18 mouse cellular contexts compared by ENCODE assay signal in genomic region chr15:83709889-83710774, GRCm38 (mm10). TPM values are rescaled to one million over a fixed set of nuclear protein-coding genes. Genes with fewer than 3 reads are reported as not detected.
A peak's percentile ranks its signal among the peaks of the same experiment; 100 is the strongest.
DNase-seq lines count a peak whose midpoint lies in the region; ATAC-seq and TF ChIP-seq lines count a peak whose summit lies in the region.
"Had no signal": no experiment of that assay in that cellular context is flagged by ENCODE, and none has a peak within 500 bp of the region (broad histone marks: within the 10 kb centered on the region; RNA-seq: fewer than 3 reads in every experiment).

No protein-coding gene starts in this region.

- H3K9me3 ChIP-seq in hindbrain, embryonic 11.5 days (ENCODE audit: control insufficient read depth, low read length), result no peaks in the 10 kb centered on the region
- H3K9me3 ChIP-seq in hindbrain, postnatal 0 days (ENCODE audit: low read length), result no peaks in the 10 kb centered on the region
- no peaks in the 10 kb centered on the region for H3K9me3 ChIP-seq in limb, embryonic 12.5 days
- H3K9me3 ChIP-seq in neural tube, embryonic 12.5 days, result no peaks in the 10 kb centered on the region
- no peaks in the 10 kb centered on the region for H3K9me3 ChIP-seq in lung, postnatal 0 days (ENCODE audit: low read length)
- H3K9me3 ChIP-seq: stomach, embryonic 15.5 days had no signal

- no peak overlapping the region for H3K4me2 ChIP-seq in hindbrain, embryonic 11.5 days (replicated peaks; ENCODE audit: low read depth, low read length)
- H3K4me2 ChIP-seq in hindbrain, postnatal 0 days (ENCODE audit: low read depth, low read length), result no peak overlapping the region
- no peak overlapping the region for H3K4me2 ChIP-seq in limb, embryonic 12.5 days
- H3K4me2 ChIP-seq in neural tube, embryonic 12.5 days (replicated peaks), result peak overlapping the region; percentile 27
- no peak overlapping the region for H3K4me2 ChIP-seq in lung, postnatal 0 days (replicated peaks; ENCODE audit: low read depth, low read length)
- H3K4me2 ChIP-seq: liver, embryonic 11.5 days; stomach, embryonic 15.5 days had no signal

- no peak overlapping the region for H3K4me3 ChIP-seq in hindbrain, embryonic 11.5 days (ENCODE audit: low read depth, low read length)
- H3K4me3 ChIP-seq in hindbrain, postnatal 0 days (ENCODE audit: low read length), result no peak overlapping the region
- no peak overlapping the region for H3K4me3 ChIP-seq in limb, embryonic 12.5 days (replicated peaks)
- no peak overlapping the region for H3K4me3 ChIP-seq in neural tube, embryonic 12.5 days
- H3K4me3 ChIP-seq in lung, postnatal 0 days (ENCODE audit: low read depth, low read length), result no peak overlapping the region
- H3K4me3 ChIP-seq: heart, adult 2 months; stomach, embryonic 15.5 days had no signal

- no peak for TF ChIP-seq CTCF in hindbrain, postnatal 0 days (IDR thresholded peaks at IDR 0.05; ENCODE audit: low read depth)
- TF ChIP-seq CTCF in lung, postnatal 0 days (IDR thresholded peaks at IDR 0.05), result no peak

- no peak for TF ChIP-seq EP300 in lung, postnatal 0 days (IDR thresholded peaks at IDR 0.05)

- peaks cover 8% of the 10 kb centered on the region for H3K4me1 ChIP-seq in hindbrain, embryonic 11.5 days (replicated peaks; ENCODE audit: control insufficient read depth, insufficient read depth, low read length)
- H3K4me1 ChIP-seq in hindbrain, postnatal 0 days (ENCODE audit: insufficient read depth, low read length), result 0 out of 2 replicates have a peak, but pooled peaks cover 8% of the 10 kb centered on the region
- peaks cover 58% of the 10 kb centered on the region for H3K4me1 ChIP-seq in limb, embryonic 12.5 days (replicated peaks)
- peaks cover 27% of the 10 kb centered on the region for H3K4me1 ChIP-seq in neural tube, embryonic 12.5 days
- H3K4me1 ChIP-seq in lung, postnatal 0 days (ENCODE audit: insufficient read depth, low read depth, low read length), result no peaks in the 10 kb centered on the region
- H3K4me1 ChIP-seq: stomach, embryonic 15.5 days had no signal

- DNase-seq in hindbrain, embryonic 11.5 days (ENCODE audit: low spot score), result peak; percentile 70
- no peak for DNase-seq in hindbrain, postnatal 0 days (ENCODE audit: low spot score)
- DNase-seq in embryo, embryonic 9.5 days (ENCODE audit: extremely low spot score), result peak; percentile 88
- DNase-seq in lung, postnatal 0 days (ENCODE audit: low spot score), result no peak
- no peak for DNase-seq in cerebellum, postnatal 36 days
- DNase-seq: cerebellum, adult 18-20 months; heart, adult 2 months; heart, postnatal 14 days; lung, postnatal 10 days; spleen, adult 18-20 months had no signal

- no peaks in the 10 kb centered on the region for H3K36me3 ChIP-seq in hindbrain, embryonic 11.5 days (ENCODE audit: control insufficient read depth, insufficient read depth, low read length)
- no peaks in the 10 kb centered on the region for H3K36me3 ChIP-seq in hindbrain, postnatal 0 days (ENCODE audit: insufficient read depth, low read length)
- no peaks in the 10 kb centered on the region for H3K36me3 ChIP-seq in limb, embryonic 12.5 days
- H3K36me3 ChIP-seq in neural tube, embryonic 12.5 days, result no peaks in the 10 kb centered on the region
- H3K36me3 ChIP-seq in lung, postnatal 0 days (ENCODE audit: insufficient read depth, low read length), result no peaks in the 10 kb centered on the region
- H3K36me3 ChIP-seq: stomach, embryonic 15.5 days had no signal

- WGBS in hindbrain, embryonic 11.5 days, result 7% methylated on average over 23 of the region's 23 CpGs
- WGBS in hindbrain, postnatal 0 days, result 31% methylated on average over 23 of the region's 23 CpGs
- WGBS in limb, embryonic 12.5 days, result 17% methylated on average over 23 of the region's 23 CpGs
- 9% methylated on average over 23 of the region's 23 CpGs for WGBS in neural tube, embryonic 12.5 days
- WGBS in lung, postnatal 0 days, result 47% methylated on average over 23 of the region's 23 CpGs

- peak; percentile 73 for ATAC-seq in hindbrain, embryonic 11.5 days (ENCODE audit: low FRiP score)
- no peak for ATAC-seq in hindbrain, postnatal 0 days
- no peak for ATAC-seq in limb, embryonic 12.5 days (ENCODE audit: insufficient number of reproducible peaks, insufficient read depth, low FRiP score, low TSS enrichment, low read depth)
- ATAC-seq in neural tube, embryonic 12.5 days (ENCODE audit: low FRiP score, low read depth), result peak; percentile 29; the same call in 1 of the 2 replicates
- no peak for ATAC-seq in lung, postnatal 0 days
- no peak for ATAC-seq in inflammation-experienced regulatory T-cells, adult 6 months
- ATAC-seq: intestine, embryonic 16.5 days had no signal

- H3K9ac ChIP-seq in hindbrain, embryonic 11.5 days (ENCODE audit: low read depth, low read length), result no peak overlapping the region
- no peak overlapping the region for H3K9ac ChIP-seq in hindbrain, postnatal 0 days (replicated peaks; ENCODE audit: low read length)
- H3K9ac ChIP-seq in limb, embryonic 12.5 days (replicated peaks), result 0 out of 2 replicates have a peak overlapping the region, but pooled peaks have one; percentile 4
- no peak overlapping the region for H3K9ac ChIP-seq in neural tube, embryonic 12.5 days
- no peak overlapping the region for H3K9ac ChIP-seq in lung, postnatal 0 days (replicated peaks; ENCODE audit: low read depth)
- H3K9ac ChIP-seq: stomach, embryonic 15.5 days had no signal

- H3K27ac ChIP-seq in hindbrain, embryonic 11.5 days (ENCODE audit: low read depth, low read length), result peak overlapping the region; percentile 12
- H3K27ac ChIP-seq in hindbrain, postnatal 0 days, result no peak overlapping the region
- H3K27ac ChIP-seq in limb, embryonic 12.5 days, result no peak overlapping the region
- H3K27ac ChIP-seq in neural tube, embryonic 12.5 days, result no peak overlapping the region
- H3K27ac ChIP-seq in lung, postnatal 0 days (ENCODE audit: low read length), result no peak overlapping the region
- H3K27ac ChIP-seq: heart, adult 2 months; kidney, postnatal 0 days; stomach, embryonic 15.5 days had no signal

- no peaks in the 10 kb centered on the region for H3K27me3 ChIP-seq in hindbrain, embryonic 11.5 days (ENCODE audit: control insufficient read depth, insufficient read depth, low read length)
- H3K27me3 ChIP-seq in hindbrain, postnatal 0 days (ENCODE audit: insufficient read depth, low read length), result no peaks in the 10 kb centered on the region
- peaks cover 16% of the 10 kb centered on the region; the same call in 1 of the 2 replicates for H3K27me3 ChIP-seq in limb, embryonic 12.5 days
- H3K27me3 ChIP-seq in neural tube, embryonic 12.5 days (replicated peaks), result peaks cover 3% of the 10 kb centered on the region; the same call in 1 of the 2 replicates
- no peaks in the 10 kb centered on the region for H3K27me3 ChIP-seq in lung, postnatal 0 days (replicated peaks; ENCODE audit: insufficient read depth, low read length)
- H3K27me3 ChIP-seq: stomach, embryonic 15.5 days had no signal

RNA-seq across cellular contexts. Expression of gene Scube1, which starts 14.7 kb away (rescaled TPM):
- polyA plus RNA-seq in hindbrain, embryonic 11.5 days (2014; fragmentation: Nextera tagmentation; extraction: Ambion mirVana), result 30.7 and 32.8 TPM in 2 replicates
- total RNA-seq in hindbrain, postnatal 0 days (2014; rRNA removed), result 13.4 TPM in 2 replicates
- 3.2 and 3.3 TPM in 2 replicates for polyA plus RNA-seq in hindbrain, postnatal 0 days (2015; fragmentation: Nextera tagmentation; extraction: Ambion mirVana)
- 33.6 and 36.7 TPM in 2 replicates for polyA plus RNA-seq in limb, embryonic 12.5 days (2016; fragmentation: Nextera tagmentation; extraction: Ambion mirVana)
- polyA plus RNA-seq in neural tube, embryonic 12.5 days (2016; fragmentation: Nextera tagmentation; extraction: Ambion mirVana), result 29.7 and 32.4 TPM in 2 replicates
- 1.6 and 1.9 TPM in 2 replicates for polyA plus RNA-seq in lung, postnatal 0 days (2015; fragmentation: Nextera tagmentation; extraction: Ambion mirVana)
- not detected for polyA plus RNA-seq in inflammation-experienced regulatory T-cells, adult 6 months (2017; shearing (Covaris generic))
- total RNA-seq: neutrophil, adult 5-6 weeks had no signal

Comparison
In these comparisons a context has a peak if more than half of its experiments do, and no peak if none do; other contexts are left out.
1. ATAC-seq: peak in hindbrain, embryonic 11.5 days (single experiment) and neural tube, embryonic 12.5 days (single experiment); none in hindbrain, postnatal 0 days (single experiment), limb, embryonic 12.5 days (single experiment), lung, postnatal 0 days (single experiment) and inflammation-experienced regulatory T-cells, adult 6 months (single experiment).
2. DNase-seq: peak in hindbrain, embryonic 11.5 days (single experiment) and embryo, embryonic 9.5 days (single experiment); none in hindbrain, postnatal 0 days (single experiment), lung, postnatal 0 days (single experiment) and cerebellum, postnatal 36 days (0 of 2).